ENCODE assay signal across 23 mouse cellular contexts in genomic region chr1:179492908-179493307, GRCm38 (mm10). TPM values are rescaled to one million over a fixed set of nuclear protein-coding genes. Genes with fewer than 3 reads are reported as not detected.
DNase-seq lines count a peak whose midpoint lies in the region; ATAC-seq lines count a peak whose summit lies in the region.
"Had no signal": no experiment of that assay in that cellular context is flagged by ENCODE, and none has a peak within 500 bp of the region (broad histone marks: within the 10 kb centered on the region; RNA-seq: fewer than 3 reads in every experiment).

No protein-coding gene starts in this region.

- H3K27ac ChIP-seq in midbrain, embryonic 14.5 days (replicated peaks; ENCODE audit: low read depth, low read length), result no peak overlapping the region
- H3K27ac ChIP-seq: embryonic facial prominence, embryonic 15.5 days; forebrain, embryonic 10.5 days; gastrocnemius, adult 2 months; heart, embryonic 13.5 days; hindbrain, embryonic 12.5 days; hindbrain, postnatal 0 days had no signal

- no peak overlapping the region for H3K4me3 ChIP-seq in midbrain, embryonic 14.5 days (replicated peaks; ENCODE audit: low read depth, low read length)
- H3K4me3 ChIP-seq: embryonic facial prominence, embryonic 15.5 days; erythroblast, embryonic 14.5 days; forebrain, embryonic 10.5 days; gastrocnemius, adult 2 months; heart, embryonic 13.5 days; hindbrain, embryonic 12.5 days had no signal

- peak; percentile 25 for DNase-seq in heart, adult 11 months
- DNase-seq in heart, postnatal 10 days, result no peak
- no peak for DNase-seq in embryo, embryonic 9.5 days (ENCODE audit: extremely low spot score)
- no peak for DNase-seq in kidney, adult 8-10 months
- no peak for DNase-seq in midbrain, embryonic 14.5 days
- DNase-seq: adrenal gland, adult 2 months; adrenal gland, postnatal 25 days; cerebellum, adult 18-20 months; cerebellum, postnatal 10 days; gastrocnemius, adult 2 months; gastrocnemius, postnatal 25 days; heart, postnatal 4 days had no signal

- no peak overlapping the region for H3K9ac ChIP-seq in midbrain, embryonic 14.5 days (replicated peaks; ENCODE audit: low read length)
- H3K9ac ChIP-seq: embryonic facial prominence, embryonic 15.5 days; heart, embryonic 13.5 days; hindbrain, embryonic 12.5 days had no signal

- H3K36me3 ChIP-seq in midbrain, embryonic 14.5 days (ENCODE audit: control insufficient read depth, insufficient read depth, low read length), result no peaks in the 10 kb centered on the region
- H3K36me3 ChIP-seq: embryonic facial prominence, embryonic 15.5 days; forebrain, embryonic 10.5 days; hindbrain, embryonic 12.5 days had no signal

- H3K27me3 ChIP-seq in midbrain, embryonic 14.5 days (ENCODE audit: control insufficient read depth, insufficient read depth, low read length), result no peaks in the 10 kb centered on the region
- H3K27me3 ChIP-seq: embryonic facial prominence, embryonic 15.5 days; heart, embryonic 13.5 days; hindbrain, embryonic 12.5 days; Patski had no signal

- intact Hi-C loops in heart, postnatal 10 days (cut with DNase I), result no loop called here

- 91% methylated on average over 5 of the region's 5 CpGs for WGBS in midbrain, embryonic 14.5 days

- no peak overlapping the region for H3K4me2 ChIP-seq in midbrain, embryonic 14.5 days (ENCODE audit: low read length)
- H3K4me2 ChIP-seq: embryonic facial prominence, embryonic 15.5 days; heart, embryonic 13.5 days; hindbrain, embryonic 12.5 days had no signal

- H3K4me1 ChIP-seq in midbrain, embryonic 14.5 days (ENCODE audit: control insufficient read depth, insufficient read depth, low read length), result no peaks in the 10 kb centered on the region
- H3K4me1 ChIP-seq: forebrain, embryonic 10.5 days; hindbrain, embryonic 12.5 days had no signal

- H3K9me3 ChIP-seq in midbrain, embryonic 14.5 days (ENCODE audit: control insufficient read depth, low read length), result no peaks in the 10 kb centered on the region
- H3K9me3 ChIP-seq: embryonic facial prominence, embryonic 15.5 days; forebrain, embryonic 10.5 days; heart, embryonic 13.5 days; hindbrain, embryonic 12.5 days had no signal

- peak; percentile 52 for ATAC-seq in activated CD4-positive, CD25-positive, alpha-beta regulatory T cell, adult 4 months
- ATAC-seq in megakaryocyte progenitor cell, adult 5-6 weeks (replicated peaks; ENCODE audit: poor library complexity), result peak; percentile 54
- no peak for ATAC-seq in midbrain, embryonic 14.5 days (ENCODE audit: low FRiP score, low TSS enrichment)
- ATAC-seq: forebrain, embryonic 14.5 days; hindbrain, postnatal 0 days; intestine, postnatal 0 days; Patski had no signal

RNA-seq across cellular contexts. Expression of gene Smyd3, which starts 24.9 kb away (rescaled TPM):
- 1 to 10 TPM; 5.8 to 6.7 TPM for total RNA-seq in heart, postnatal 10 days (2021)
- 10 to 100 TPM; 24.6 to 32.6 TPM for polyA plus RNA-seq in activated CD4-positive, CD25-positive, alpha-beta regulatory T cell, adult 4 months (2017; shearing (Covaris generic))
- total RNA-seq in megakaryocyte progenitor cell, adult 5-6 weeks (2015), result 19.8 and 20.7 TPM in 2 replicates
- 22.9 and 35.6 TPM in 2 replicates for total RNA-seq in megakaryocyte progenitor cell, adult 5-6 weeks (2017)
- 14.4 and 21.5 TPM in 2 replicates for polyA plus RNA-seq in midbrain, embryonic 14.5 days (2014; fragmentation: Nextera tagmentation; extraction: Ambion mirVana)

RNA-seq across cellular contexts. Expression of gene Tfb2m, which starts 53.2 kb away (rescaled TPM):
- total RNA-seq in heart, postnatal 10 days (2021), result 10 to 100 TPM; 32.5 to 37.9 TPM
- polyA plus RNA-seq in activated CD4-positive, CD25-positive, alpha-beta regulatory T cell, adult 4 months (2017; shearing (Covaris generic)), result 10 to 100 TPM; 20.1 to 27.1 TPM
- 46.2 and 50.3 TPM in 2 replicates for total RNA-seq in megakaryocyte progenitor cell, adult 5-6 weeks (2015)
- total RNA-seq in megakaryocyte progenitor cell, adult 5-6 weeks (2017), result 43.9 and 50.6 TPM in 2 replicates
- 28.4 and 32.6 TPM in 2 replicates for polyA plus RNA-seq in midbrain, embryonic 14.5 days (2014; fragmentation: Nextera tagmentation; extraction: Ambion mirVana)

RNA-seq across cellular contexts. Expression of gene Cnst, which starts 53.3 kb away (rescaled TPM):
- total RNA-seq in heart, postnatal 10 days (2021), result 10 to 100 TPM; 38.6 to 44.9 TPM
- polyA plus RNA-seq in activated CD4-positive, CD25-positive, alpha-beta regulatory T cell, adult 4 months (2017; shearing (Covaris generic)), result 10 to 100 TPM; 12.3 to 12.5 TPM
- 8.3 and 13.0 TPM in 2 replicates for total RNA-seq in megakaryocyte progenitor cell, adult 5-6 weeks (2015)
- total RNA-seq in megakaryocyte progenitor cell, adult 5-6 weeks (2017), result 14.2 and 15.8 TPM in 2 replicates
- polyA plus RNA-seq in midbrain, embryonic 14.5 days (2014; fragmentation: Nextera tagmentation; extraction: Ambion mirVana), result 20.7 and 28.0 TPM in 2 replicates
